Mouse (Mus musculus) brain, embryonic 14.5 days (tissue): ENCODE measurements around the gene Gm44503.

Experiments used
- CTCF ChIP-seq: fragments of 200-500 bp; IDR thresholded peaks from 2 replicates; pipeline ENCODE4 v1.5.1; 2012; ENCODE audit warnings: inconsistent platforms, mild to moderate bottlenecking, moderate library complexity, borderline replicate concordance; ENCODE audit not compliant: insufficient read depth, insufficient read length; ENCODE audit errors: extremely low read depth
- POLR2A ChIP-seq: fragments of 200-500 bp; IDR thresholded peaks from 2 replicates; pipeline ENCODE4 v1.6.1; 2012; ENCODE audit warnings: mild to moderate bottlenecking, inconsistent platforms, borderline replicate concordance; ENCODE audit not compliant: poor library complexity, insufficient read depth, insufficient read length, severe bottlenecking; ENCODE audit errors: extremely low read depth

- TF ChIP-seq POLR2A = no peak
- no peak for TF ChIP-seq CTCF
Measured at GRCm38 (mm10) chr9:72974734-72975133, 16.1 kb downstream of the Gm44503 start.
